Mouse (Mus musculus) spleen, adult 18-20 months (tissue): ENCODE measurements at regions not wholly inside any gene's neighbourhood (a gene's known extent, or its start where the extent isn't known, plus 50 kb on each side); places are given as distances from the start of the nearest gene placed in this dataset.

Experiments
- DNase-seq, 2 experiments: peaks; one replicate each; pipeline ENCODE4 v3.0.0; 2022; ENCODE audit warnings: mixed read lengths in 2 of 2

- DNase-seq, result no peak
Observed at GRCm38 (mm10) chr7:40672348-40672747, 225.8 kb upstream of the Vstm2b start.

- DNase-seq, result no peak
Observed at GRCm38 (mm10) chr7:40674397-40674796, 223.7 kb upstream of the Vstm2b start.

- no peak for DNase-seq
Observed at GRCm38 (mm10) chr7:40677601-40678000, 220.5 kb upstream of the Vstm2b start.

GRCm38 (mm10) chr7:40680567-40680966, 217.6 kb upstream of the Vstm2b start:
- DNase-seq, result no peak

GRCm38 (mm10) chr7:40680993-40681392, 217.1 kb upstream of the Vstm2b start:
- no peak for DNase-seq

- no peak for DNase-seq
Observed at GRCm38 (mm10) chr7:40683176-40683575, 215.0 kb upstream of the Vstm2b start.

GRCm38 (mm10) chr7:40683641-40684040, 214.5 kb upstream of the Vstm2b start:
- DNase-seq, result no peak

- no peak for DNase-seq
Observed at GRCm38 (mm10) chr7:40687005-40687404, 211.1 kb upstream of the Vstm2b start.

GRCm38 (mm10) chr7:40688546-40688945, 209.6 kb upstream of the Vstm2b start:
- DNase-seq, result no peak

GRCm38 (mm10) chr7:40693755-40694154, 204.4 kb upstream of the Vstm2b start:
- DNase-seq, result no peak

GRCm38 (mm10) chr7:40697551-40697950, 200.6 kb upstream of the Vstm2b start:
- no peak for DNase-seq

GRCm38 (mm10) chr7:40698309-40698708, 199.8 kb upstream of the Vstm2b start:
- DNase-seq, result no peak

- no peak for DNase-seq
Observed at GRCm38 (mm10) chr7:40699633-40700032, 198.5 kb upstream of the Vstm2b start.

GRCm38 (mm10) chr7:40700656-40701055, 197.5 kb upstream of the Vstm2b start:
- no peak for DNase-seq

- no peak for DNase-seq
Observed at GRCm38 (mm10) chr7:40702191-40703045, 195.7 kb upstream of the Vstm2b start.

GRCm38 (mm10) chr7:40708231-40708630, 189.9 kb upstream of the Vstm2b start:
- DNase-seq, result no peak

- DNase-seq, result no peak
Observed at GRCm38 (mm10) chr7:40717991-40718390, 180.1 kb upstream of the Vstm2b start.

- DNase-seq, result no peak
Observed at GRCm38 (mm10) chr7:40736971-40737468, 161.1 kb upstream of the Vstm2b start.

- no peak for DNase-seq
Observed at GRCm38 (mm10) chr7:40737496-40737895, 160.6 kb upstream of the Vstm2b start.

- DNase-seq, result no peak
Observed at GRCm38 (mm10) chr7:40738174-40738573, 160.0 kb upstream of the Vstm2b start.

GRCm38 (mm10) chr7:40742553-40743151, 155.5 kb upstream of the Vstm2b start:
- no peak for DNase-seq

GRCm38 (mm10) chr7:40751779-40752178, 146.3 kb upstream of the Vstm2b start:
- no peak for DNase-seq

GRCm38 (mm10) chr7:40752195-40752594, 145.9 kb upstream of the Vstm2b start:
- no peak for DNase-seq

GRCm38 (mm10) chr7:40753490-40753889, 144.6 kb upstream of the Vstm2b start:
- DNase-seq, result no peak
